Mouse (Mus musculus): ENCODE data around the gene Mlec. TPM values are rescaled to one million over a fixed set of nuclear protein-coding genes. Genes with fewer than 3 reads are reported as not detected.
A peak's percentile ranks its signal among the peaks of the same experiment; 100 is the strongest.

The Mlec gene
- polyA plus RNA-seq, 1 experiment from 2014 or later, result 71.6 TPM

- Histone ChIP-seq H3K9me3 (ENCODE audit: control insufficient read depth, low read length) (no peaks in the 10 kb centered on the region), H3K4me3 (ENCODE audit: low read depth, low read length) (no peak overlapping the region), H3K36me3 (ENCODE audit: control insufficient read depth, insufficient read depth, low read length) (no peaks in the 10 kb centered on the region), H3K4me1 (replicated peaks; ENCODE audit: control insufficient read depth, insufficient read depth, low read length) (peaks cover 23% of the 10 kb centered on the region), H3K9ac (ENCODE audit: low read length) (no peak overlapping the region), H3K27ac (ENCODE audit: low read depth) (no peak overlapping the region), H3K27me3 (replicated peaks; ENCODE audit: control insufficient read depth, insufficient read depth, low read length) (0 out of 2 replicates have a peak, but pooled peaks cover 3% of the 10 kb centered on the region), H3K4me2 (ENCODE audit: low read length) (no peak overlapping the region)
- 65% methylated on average over 8 of the region's 8 CpGs for WGBS
- DNase-seq (ENCODE audit: low spot score) (no peak), ATAC-seq (replicated peaks; ENCODE audit: low FRiP score, low TSS enrichment, low read depth) (no peak)
Measured at GRCm38 (mm10) chr5:115182925-115183324, 24.9 kb upstream of the Mlec start.

- H3K27ac ChIP-seq (ENCODE audit: low read depth), result peak overlapping the region; percentile 43; the same call in 1 of the 2 replicates
- 0 out of 2 replicates have a peak, but pooled peaks have one; percentile 17 for ATAC-seq (replicated peaks; ENCODE audit: low FRiP score, low TSS enrichment, low read depth)
- WGBS, result 76% methylated on average over 13 of the region's 13 CpGs
Measured at GRCm38 (mm10) chr5:115181248-115181940, 23.4 kb upstream of the Mlec start.

GRCm38 (mm10) chr5:115179596-115179995, 21.6 kb upstream of the Mlec start:
- no peaks in the 10 kb centered on the region for H3K9me3 ChIP-seq (ENCODE audit: control insufficient read depth, low read length)

More at GRCm38 (mm10) chr5:115181248-115181940, 23.4 kb upstream of the Mlec start:
- peaks cover 18% of the 10 kb centered on the region for H3K4me1 ChIP-seq (replicated peaks; ENCODE audit: control insufficient read depth, insufficient read depth, low read length)
- no peak overlapping the region for H3K9ac ChIP-seq (ENCODE audit: low read length)
- H3K4me3 ChIP-seq (ENCODE audit: low read depth, low read length), result no peak overlapping the region
- no peak overlapping the region for H3K4me2 ChIP-seq (ENCODE audit: low read length)
- H3K36me3 ChIP-seq (ENCODE audit: control insufficient read depth, insufficient read depth, low read length), result no peaks in the 10 kb centered on the region
- no peaks in the 10 kb centered on the region for H3K27me3 ChIP-seq (replicated peaks; ENCODE audit: control insufficient read depth, insufficient read depth, low read length)
- H3K9me3 ChIP-seq (ENCODE audit: control insufficient read depth, low read length), result no peaks in the 10 kb centered on the region
- no peak for DNase-seq (ENCODE audit: low spot score)

GRCm38 (mm10) chr5:115177866-115178265, 19.9 kb upstream of the Mlec start:
- WGBS, result 78% methylated on average over 6 of the region's 6 CpGs
- no peak overlapping the region for H3K27ac ChIP-seq (ENCODE audit: low read depth)
- ATAC-seq (replicated peaks; ENCODE audit: low FRiP score, low TSS enrichment, low read depth) (no peak), DNase-seq (ENCODE audit: low spot score) (no peak)
- H3K36me3 ChIP-seq (ENCODE audit: control insufficient read depth, insufficient read depth, low read length), result no peaks in the 10 kb centered on the region
- peaks cover 13% of the 10 kb centered on the region for H3K4me1 ChIP-seq (replicated peaks; ENCODE audit: control insufficient read depth, insufficient read depth, low read length)
- no peak overlapping the region for H3K9ac ChIP-seq (ENCODE audit: low read length)
- no peak overlapping the region for H3K4me3 ChIP-seq (ENCODE audit: low read depth, low read length)
- H3K4me2 ChIP-seq (ENCODE audit: low read length), result no peak overlapping the region
- H3K27me3 ChIP-seq (replicated peaks; ENCODE audit: control insufficient read depth, insufficient read depth, low read length), result no peaks in the 10 kb centered on the region
- no peaks in the 10 kb centered on the region for H3K9me3 ChIP-seq (ENCODE audit: control insufficient read depth, low read length)

More at GRCm38 (mm10) chr5:115179596-115179995, 21.6 kb upstream of the Mlec start:
- Histone ChIP-seq H3K9ac (ENCODE audit: low read length) (no peak overlapping the region), H3K4me2 (ENCODE audit: low read length) (no peak overlapping the region), H3K27me3 (replicated peaks; ENCODE audit: control insufficient read depth, insufficient read depth, low read length) (no peaks in the 10 kb centered on the region), H3K4me1 (replicated peaks; ENCODE audit: control insufficient read depth, insufficient read depth, low read length) (peaks cover 18% of the 10 kb centered on the region), H3K36me3 (ENCODE audit: control insufficient read depth, insufficient read depth, low read length) (no peaks in the 10 kb centered on the region), H3K27ac (ENCODE audit: low read depth) (no peak overlapping the region), H3K4me3 (ENCODE audit: low read depth, low read length) (no peak overlapping the region)
- no peak for ATAC-seq (replicated peaks; ENCODE audit: low FRiP score, low TSS enrichment, low read depth)
- WGBS, result 92% methylated on average over 11 of the region's 11 CpGs
- no peak for DNase-seq (ENCODE audit: low spot score)

GRCm38 (mm10) chr5:115174554-115174953, 16.6 kb upstream of the Mlec start:
- Histone ChIP-seq H3K4me1 (replicated peaks; ENCODE audit: control insufficient read depth, insufficient read depth, low read length) (no peaks in the 10 kb centered on the region), H3K4me2 (ENCODE audit: low read length) (no peak overlapping the region), H3K27ac (ENCODE audit: low read depth) (no peak overlapping the region), H3K36me3 (ENCODE audit: control insufficient read depth, insufficient read depth, low read length) (no peaks in the 10 kb centered on the region), H3K9me3 (ENCODE audit: control insufficient read depth, low read length) (no peaks in the 10 kb centered on the region), H3K27me3 (replicated peaks; ENCODE audit: control insufficient read depth, insufficient read depth, low read length) (no peaks in the 10 kb centered on the region), H3K9ac (ENCODE audit: low read length) (no peak overlapping the region), H3K4me3 (ENCODE audit: low read depth, low read length) (no peak overlapping the region)
- ATAC-seq (replicated peaks; ENCODE audit: low FRiP score, low TSS enrichment, low read depth) (no peak), DNase-seq (ENCODE audit: low spot score) (no peak)
- 78% methylated on average over 1 of the region's 1 CpGs for WGBS

GRCm38 (mm10) chr5:115170150-115170549, 12.2 kb upstream of the Mlec start:
- ATAC-seq (replicated peaks; ENCODE audit: low FRiP score, low TSS enrichment, low read depth), result no peak
- 75% methylated on average over 8 of the region's 8 CpGs for WGBS
- no peak for DNase-seq (ENCODE audit: low spot score)
- Histone ChIP-seq H3K36me3 (ENCODE audit: control insufficient read depth, insufficient read depth, low read length) (no peaks in the 10 kb centered on the region), H3K9ac (ENCODE audit: low read length) (no peak overlapping the region), H3K9me3 (ENCODE audit: control insufficient read depth, low read length) (no peaks in the 10 kb centered on the region), H3K27me3 (replicated peaks; ENCODE audit: control insufficient read depth, insufficient read depth, low read length) (no peaks in the 10 kb centered on the region), H3K4me1 (replicated peaks; ENCODE audit: control insufficient read depth, insufficient read depth, low read length) (peaks cover 8% of the 10 kb centered on the region; the same call in 1 of the 2 replicates), H3K27ac (ENCODE audit: low read depth) (no peak overlapping the region), H3K4me3 (ENCODE audit: low read depth, low read length) (no peak overlapping the region), H3K4me2 (ENCODE audit: low read length) (no peak overlapping the region)

GRCm38 (mm10) chr5:115168641-115169415, 10.8 kb upstream of the Mlec start:
- H3K9ac ChIP-seq (ENCODE audit: low read length), result no peak overlapping the region
- H3K27me3 ChIP-seq (replicated peaks; ENCODE audit: control insufficient read depth, insufficient read depth, low read length), result no peaks in the 10 kb centered on the region
- ATAC-seq (replicated peaks; ENCODE audit: low FRiP score, low TSS enrichment, low read depth), result 0 out of 2 replicates have a peak, but pooled peaks have one; percentile 33
- peaks cover 8% of the 10 kb centered on the region; the same call in 1 of the 2 replicates for H3K4me1 ChIP-seq (replicated peaks; ENCODE audit: control insufficient read depth, insufficient read depth, low read length)
- no peaks in the 10 kb centered on the region for H3K9me3 ChIP-seq (ENCODE audit: control insufficient read depth, low read length)
- no peak overlapping the region for H3K27ac ChIP-seq (ENCODE audit: low read depth)
- H3K4me3 ChIP-seq (ENCODE audit: low read depth, low read length), result no peak overlapping the region
- peak overlapping the region; percentile 7; the same call in 1 of the 2 replicates for H3K4me2 ChIP-seq (ENCODE audit: low read length)
- H3K36me3 ChIP-seq (ENCODE audit: control insufficient read depth, insufficient read depth, low read length), result no peaks in the 10 kb centered on the region
- 31% methylated on average over 27 of the region's 27 CpGs for WGBS
- DNase-seq (ENCODE audit: low spot score), result no peak

GRCm38 (mm10) chr5:115167396-115167795, 9.4 kb upstream of the Mlec start:
- H3K9ac ChIP-seq (ENCODE audit: low read length), result no peak overlapping the region
- H3K36me3 ChIP-seq (ENCODE audit: control insufficient read depth, insufficient read depth, low read length), result no peaks in the 10 kb centered on the region
- no peaks in the 10 kb centered on the region for H3K27me3 ChIP-seq (replicated peaks; ENCODE audit: control insufficient read depth, insufficient read depth, low read length)
- H3K27ac ChIP-seq (ENCODE audit: low read depth), result peak overlapping the region; percentile 14; the same call in 1 of the 2 replicates
- DNase-seq (ENCODE audit: low spot score), result no peak
- ATAC-seq (replicated peaks; ENCODE audit: low FRiP score, low TSS enrichment, low read depth), result no peak
- H3K4me1 ChIP-seq (replicated peaks; ENCODE audit: control insufficient read depth, insufficient read depth, low read length), result peaks cover 13% of the 10 kb centered on the region; the same call in 1 of the 2 replicates
- no peak overlapping the region for H3K4me3 ChIP-seq (ENCODE audit: low read depth, low read length)
- H3K9me3 ChIP-seq (ENCODE audit: control insufficient read depth, low read length), result no peaks in the 10 kb centered on the region
- 66% methylated on average over 6 of the region's 6 CpGs for WGBS
- no peak overlapping the region for H3K4me2 ChIP-seq (ENCODE audit: low read length)

Data from intestine, embryonic 14.5 days (tissue).